Mouse (Mus musculus) urinary bladder, adult 18-20 months (tissue): ENCODE results near the gene Adcy6.
"Not testable (repeated sequence)": the region's sequence is repeated elsewhere in the genome, so short reads cannot be mapped to it uniquely, and the experiment has no call there.

ENCODE experiments used
- DNase-seq, 2 experiments: peaks; one replicate each; pipeline ENCODE4 v3.0.0; 2022; ENCODE audit warnings: low spot score in 2 of 2, mixed read lengths in 2 of 2

Adcy6 gene

DNA sequence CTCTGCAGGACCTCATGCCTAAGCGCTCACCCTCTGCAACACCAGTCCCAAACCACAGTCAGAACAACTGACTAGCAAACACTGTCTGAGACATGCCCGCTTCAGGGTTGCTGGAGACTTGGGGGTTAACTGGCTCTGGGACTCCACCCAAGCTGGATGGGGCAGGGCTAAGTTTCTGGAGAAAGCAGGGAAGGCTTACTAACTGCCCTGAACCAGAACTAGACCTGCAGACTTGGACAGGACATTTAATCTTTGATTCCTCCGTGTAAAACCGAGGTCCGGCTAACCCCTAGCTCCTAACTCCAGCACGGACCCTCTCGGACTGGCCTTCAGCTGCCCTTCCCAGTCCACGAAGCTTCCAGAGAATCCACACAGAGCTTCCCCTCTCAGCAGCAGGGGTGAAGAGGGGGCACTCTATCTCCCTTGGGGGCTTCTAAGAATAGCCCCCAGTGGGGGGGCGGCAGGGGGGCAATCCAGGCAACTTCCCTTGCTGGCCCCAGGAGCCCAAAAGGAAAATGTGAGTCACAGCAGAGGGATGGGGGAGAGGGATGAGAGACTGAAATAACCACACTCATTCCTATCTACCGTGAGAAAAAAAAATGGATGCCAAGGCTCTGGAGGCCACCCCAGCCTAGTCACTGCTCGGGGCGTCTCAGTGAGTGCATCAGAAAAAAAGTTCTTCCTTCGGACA lies 7.5 kb downstream of the Adcy6 start:
- no peak for DNase-seq

GRCm38 (mm10) chr15:98601832-98602190 lies 8.1 kb downstream of the Adcy6 start:
- DNase-seq = no peak

GRCm38 (mm10) chr15:98600036-98600709 lies 9.7 kb downstream of the Adcy6 start:
- DNase-seq = no peak

DNA sequence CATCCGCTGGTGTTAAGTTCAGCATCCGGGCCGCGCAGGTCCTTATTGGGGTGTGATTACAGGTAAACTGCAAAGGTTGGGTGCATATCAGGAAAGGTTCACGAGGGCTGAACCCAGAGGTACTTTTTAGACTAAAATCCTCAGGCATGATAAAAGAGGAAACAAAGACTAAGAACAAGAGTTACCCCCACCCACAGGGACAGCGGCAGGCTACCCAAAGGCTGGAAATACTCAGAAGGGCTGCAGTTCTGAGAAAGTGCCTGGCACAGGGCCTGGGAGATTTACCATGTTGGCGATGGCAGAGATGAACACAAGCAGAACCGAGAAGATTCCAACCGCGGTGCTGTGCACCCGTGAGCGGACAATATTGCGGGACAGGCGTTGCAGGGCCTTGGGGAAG lies 13.3 kb downstream of the Adcy6 start:
- no peak for DNase-seq

DNA sequence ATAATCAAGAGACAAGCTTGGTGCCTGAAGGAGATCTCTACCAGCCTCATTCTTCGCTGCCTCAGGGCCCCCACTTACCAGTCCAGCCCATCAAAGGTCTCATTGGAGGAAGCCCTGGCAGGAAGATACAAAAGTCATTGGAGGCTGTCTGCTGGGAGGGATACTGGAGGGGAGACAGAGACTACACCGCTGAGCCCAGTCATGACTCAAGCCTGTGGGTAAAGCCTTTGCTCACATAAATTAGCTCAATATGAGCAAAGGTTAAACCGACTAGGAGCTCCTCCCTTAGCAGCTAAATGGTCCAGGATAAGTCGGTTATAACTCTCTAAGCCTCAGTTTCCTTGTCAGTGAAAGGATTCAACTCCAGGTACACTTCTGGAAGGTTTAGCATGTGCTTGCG lies 14.8 kb downstream of the Adcy6 start:
- DNase-seq = no peak

DNA sequence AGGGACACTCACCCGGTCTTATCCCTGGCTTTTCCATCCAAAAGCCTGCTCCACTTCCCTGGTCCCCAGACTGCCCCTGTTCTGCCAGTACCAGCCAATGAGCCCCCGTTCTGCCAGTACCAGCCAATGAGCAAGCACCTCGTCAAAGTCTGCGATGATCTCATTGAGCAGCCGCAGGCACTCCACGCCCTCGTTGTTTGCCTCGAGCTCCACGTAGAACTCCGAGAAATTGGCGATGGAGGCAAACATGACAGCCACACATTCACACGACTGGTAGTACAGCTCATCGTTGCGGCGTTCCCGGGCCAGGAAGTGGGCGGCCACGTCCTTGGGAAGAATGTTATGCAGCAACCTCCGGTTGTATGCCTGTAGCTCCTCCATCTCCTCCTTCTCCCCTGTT lies 15.7 kb downstream of the Adcy6 start:
- DNase-seq = no peak

DNA sequence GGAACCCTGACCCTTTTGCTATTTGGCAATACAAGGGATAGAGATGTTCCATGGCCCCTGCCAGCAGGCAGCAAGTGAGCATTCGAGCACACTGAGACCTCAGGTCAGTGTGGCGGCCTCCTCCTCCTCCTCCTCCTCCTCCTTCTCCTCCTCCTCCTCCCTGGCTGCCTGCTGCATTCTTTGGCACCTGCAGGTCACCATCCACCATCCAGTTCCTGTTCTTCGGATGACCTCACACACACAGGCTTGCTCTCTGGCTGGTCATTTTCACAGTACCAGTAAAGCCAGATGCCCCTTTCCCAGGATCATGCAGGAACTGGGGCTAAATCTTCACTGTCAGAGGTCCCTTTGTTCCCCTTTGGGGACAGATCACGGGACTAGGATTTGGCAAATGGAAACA lies 18.5 kb downstream of the Adcy6 start:
- DNase-seq = no peak

DNA sequence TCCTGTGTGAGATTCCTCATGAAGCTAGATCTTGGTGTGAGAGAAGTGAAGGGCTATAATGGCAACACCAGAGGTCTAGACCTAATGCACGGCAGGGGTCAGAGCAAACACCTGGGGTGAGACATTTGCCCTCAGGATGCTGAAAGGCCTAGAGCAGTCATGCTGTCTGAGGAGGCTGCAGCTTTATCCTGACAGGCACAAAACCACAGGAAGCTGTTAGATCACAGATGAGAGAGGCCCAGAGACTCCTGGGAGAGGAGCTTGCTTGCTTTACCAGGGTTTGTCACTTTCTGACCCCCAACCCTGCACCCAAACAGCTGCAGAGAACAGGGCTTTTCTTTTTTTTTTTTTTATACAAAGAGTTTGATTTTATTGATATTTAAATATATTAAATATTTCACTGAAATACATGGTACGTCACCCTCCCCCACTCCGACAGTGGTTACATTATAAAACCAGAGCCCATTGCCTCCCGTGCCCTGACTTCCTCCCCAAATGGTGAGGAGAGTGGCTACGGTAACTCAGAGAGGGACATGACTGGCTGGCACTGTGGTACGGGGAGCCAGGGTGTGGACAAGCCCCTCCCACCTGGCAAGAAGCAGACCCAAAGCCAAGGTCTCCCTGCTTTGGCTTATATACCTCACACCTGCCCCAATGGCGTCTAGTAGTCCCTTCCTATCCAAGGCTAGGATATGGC lies 20.1 kb downstream of the Adcy6 start:
- DNase-seq = no peak

DNA sequence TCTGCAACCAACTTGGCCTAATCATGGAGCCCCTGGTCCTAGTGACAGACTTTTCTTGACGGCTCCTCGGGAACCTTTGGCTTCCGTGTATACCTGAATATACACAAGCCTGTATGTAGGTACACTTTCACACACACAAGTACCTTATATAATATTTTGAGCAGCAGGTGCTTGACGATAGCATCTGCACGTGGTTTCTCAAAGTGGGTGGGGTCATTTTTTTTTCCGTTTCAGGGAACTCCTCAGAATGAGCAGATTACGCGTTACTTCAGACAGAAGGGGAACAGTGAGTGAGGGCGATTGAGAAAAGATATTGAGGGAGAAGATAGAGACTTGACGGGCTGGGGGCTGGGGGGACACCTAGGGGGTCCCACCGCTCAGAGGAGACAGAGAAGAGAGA lies 22.1 kb downstream of the Adcy6 start:
- DNase-seq = no peak

DNA sequence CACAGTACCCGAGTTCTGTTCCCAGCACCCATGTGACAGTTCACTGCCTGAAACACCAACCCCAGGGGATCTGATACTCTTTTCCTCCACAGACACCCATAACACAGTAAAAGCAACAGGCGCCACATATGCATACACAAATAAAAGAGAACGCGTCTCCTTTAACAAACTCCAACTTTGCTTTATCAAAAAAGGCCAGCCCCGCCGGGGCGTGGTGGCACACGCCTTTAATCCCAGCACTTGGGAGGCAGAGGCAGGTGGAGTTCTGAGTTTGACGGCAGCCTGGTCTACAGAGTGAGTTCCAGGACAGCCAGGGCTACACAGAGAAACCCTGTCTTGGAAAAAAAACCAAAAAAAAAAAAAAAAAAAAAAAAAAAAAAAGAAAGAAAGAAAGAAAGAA lies 23.7 kb downstream of the Adcy6 start:
- not testable (repeated sequence) for DNase-seq

GRCm38 (mm10) chr15:98585421-98585820 lies 24.5 kb downstream of the Adcy6 start:
- no peak for DNase-seq

DNA sequence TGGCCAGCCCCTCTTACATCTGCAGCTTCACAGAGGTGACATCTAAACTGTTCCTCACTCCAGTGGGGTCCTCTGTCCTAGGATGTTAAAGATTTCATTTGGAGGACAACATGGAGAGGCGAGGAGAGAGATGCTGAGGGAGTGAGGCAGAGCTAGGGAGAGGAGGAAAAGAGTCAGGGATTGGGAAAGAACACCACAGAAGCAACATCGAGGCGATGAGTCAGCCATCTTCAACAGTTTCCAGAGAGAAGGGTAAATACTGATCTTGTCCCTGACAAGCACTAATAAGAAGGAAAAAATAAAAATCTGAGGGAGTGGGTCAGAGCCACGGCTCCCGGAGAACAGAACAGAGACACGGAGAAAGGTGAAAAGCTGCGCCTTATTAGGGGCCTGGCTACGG lies 26.9 kb downstream of the Adcy6 start:
- DNase-seq = no peak

DNA sequence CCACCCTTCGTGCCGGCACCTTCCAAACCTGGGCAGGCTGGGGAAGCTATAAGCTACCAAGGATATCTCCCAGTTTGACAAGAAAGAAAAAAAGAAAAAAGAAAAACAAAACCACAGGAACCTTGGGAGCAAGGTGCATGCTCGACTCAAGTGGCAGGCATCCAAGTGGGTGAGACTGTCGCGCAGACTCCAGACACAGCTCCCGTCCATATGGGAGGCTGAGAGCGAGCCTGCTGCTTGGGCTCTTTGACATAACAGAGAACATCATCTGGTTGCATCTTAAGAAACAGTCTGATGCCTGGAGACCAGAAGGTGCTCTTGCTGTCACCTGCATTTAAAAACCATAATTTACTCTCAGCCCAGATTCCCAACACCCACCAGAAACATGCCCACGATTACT lies 27.5 kb downstream of the Adcy6 start:
- DNase-seq = no peak

DNA sequence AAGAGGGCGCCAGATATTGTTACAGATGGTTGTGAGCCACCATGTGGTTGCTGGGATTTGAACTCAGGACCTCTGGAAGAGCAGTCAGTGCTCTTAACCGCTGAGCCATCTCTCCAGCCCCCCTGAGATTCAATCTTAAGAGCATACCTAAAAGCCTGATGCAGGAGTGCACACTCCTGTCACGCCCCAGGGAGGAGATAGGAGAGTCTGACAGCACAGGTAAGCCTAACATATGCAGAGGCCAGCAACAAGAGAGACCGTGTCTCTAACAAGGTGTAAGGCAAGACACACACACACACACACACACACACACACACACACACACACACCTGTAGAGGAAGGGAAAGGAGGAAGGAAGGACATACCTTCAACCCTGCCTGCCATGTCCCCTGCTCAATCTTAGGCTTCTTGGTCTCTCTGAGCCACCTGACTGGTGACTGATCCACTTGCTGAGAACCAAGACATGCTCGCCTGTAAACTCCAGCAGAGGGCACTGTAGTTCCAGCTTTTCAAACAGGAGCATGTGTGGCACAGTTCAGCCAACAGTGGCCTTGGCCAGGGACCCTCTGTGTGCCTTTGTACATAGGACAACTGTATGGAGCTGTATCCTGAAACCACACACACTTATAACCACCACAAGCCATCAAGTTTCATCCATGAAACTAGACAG lies 29.9 kb downstream of the Adcy6 start:
- peak; percentile 57 to 58 for DNase-seq

- DNase-seq = no peak
These were observed 30.6 kb downstream of the Adcy6 start for GRCm38 (mm10) chr15:98579310-98579709.

- DNase-seq = no peak
These were observed 36.6 kb downstream of the Adcy6 start for GRCm38 (mm10) chr15:98573293-98573692.

- no peak for DNase-seq
These were observed 38.9 kb downstream of the Adcy6 start, which contains the start of the genes Ccnt1 and 4930415O20Rik for GRCm38 (mm10) chr15:98570873-98571538. Gene Ccnt1, minus strand, starts transcription at chr15:98570923. Gene 4930415O20Rik, plus strand, starts transcription at chr15:98571004.

DNA sequence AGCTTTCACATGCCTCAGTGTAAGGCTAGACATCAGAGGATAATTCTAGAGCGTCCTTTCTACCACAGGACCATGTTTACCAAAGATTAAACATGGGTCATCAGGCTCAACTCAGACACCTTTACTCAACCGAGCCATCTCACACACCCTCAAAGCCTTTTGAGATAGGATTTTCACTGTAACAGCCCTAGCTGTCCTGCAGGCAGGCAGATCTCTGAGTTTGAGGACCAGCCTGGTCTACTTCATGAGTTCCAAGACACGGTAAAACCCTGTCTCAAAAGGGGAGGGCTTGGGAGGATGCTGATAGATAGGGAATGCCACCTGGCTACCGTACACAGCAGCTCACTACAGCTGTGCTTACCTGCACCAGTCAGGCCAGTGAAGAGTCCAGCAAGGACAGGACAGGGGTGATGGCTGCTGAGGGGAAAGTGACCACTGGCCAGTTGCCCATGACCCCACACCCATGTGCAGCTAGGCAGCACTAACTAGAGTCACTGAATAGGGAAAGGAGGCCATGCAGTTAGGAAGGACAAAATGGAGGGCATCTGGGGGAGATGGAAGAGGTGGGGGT lies 40.0 kb downstream of the Adcy6 start:
- no peak for DNase-seq

- DNase-seq = no peak
These were observed 40.7 kb downstream of the Adcy6 start for GRCm38 (mm10) chr15:98569216-98569615.

DNA sequence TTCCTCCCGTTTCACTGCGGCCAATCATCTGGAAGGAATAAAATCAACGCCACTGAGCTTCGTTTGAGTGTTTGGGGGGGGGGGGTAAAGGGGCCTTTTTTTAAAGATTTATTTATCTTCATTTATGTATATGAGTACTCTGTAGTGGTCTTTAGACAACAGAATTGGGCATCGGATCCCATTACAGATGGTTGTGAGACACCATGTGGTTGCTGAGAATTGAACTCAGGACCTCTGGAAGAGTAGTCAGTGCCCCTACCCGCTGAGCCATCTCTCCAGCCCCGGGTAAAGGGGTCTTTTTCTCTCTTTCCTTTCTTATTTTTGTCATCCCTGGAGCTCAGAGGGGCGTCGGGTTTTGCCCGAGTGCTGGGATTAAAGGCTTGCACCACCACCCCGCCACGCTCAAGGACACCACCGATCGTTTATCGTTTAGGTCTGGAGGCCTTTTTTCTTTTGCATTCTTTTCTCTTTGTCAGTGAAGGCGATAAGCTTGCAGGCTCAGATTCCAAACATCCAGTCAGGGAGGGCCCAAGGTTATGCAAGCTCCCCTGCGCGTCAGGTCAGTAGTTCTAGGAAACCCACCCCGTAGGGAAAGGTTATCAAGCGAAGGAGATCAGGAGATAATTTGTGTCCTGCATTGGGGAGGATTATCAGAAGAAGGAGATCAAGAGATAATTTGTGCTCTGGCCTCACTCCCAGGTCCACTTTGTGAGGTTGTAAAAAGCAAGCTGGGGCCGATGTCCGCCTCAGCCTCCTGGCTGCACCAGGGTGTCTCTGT lies 41.4 kb downstream of the Adcy6 start:
- peak in 1 of 2 experiments; percentile 23 for DNase-seq
